Mouse (Mus musculus) embryonic facial prominence, embryonic 14.5 days (tissue): Measurements from ENCODE around the gene Cbfb. TPM values are rescaled to one million over a fixed set of nuclear protein-coding genes. Genes with fewer than 3 reads are reported as not detected.

Source experiments
- ATAC-seq: fragments of 200-750 bp; cut with Nextera tagmentation; 2 replicates; pipeline ENCODE4 v1.8.0; 2017; ENCODE audit warnings: low read depth, moderate number of reproducible peaks, moderate TSS enrichment
- DNase-seq: peaks from one replicate; pipeline ENCODE4 v3.0.0-alpha.2; 2015; ENCODE audit warnings: low spot score
- H3K27ac ChIP-seq: fragments of 300-500 bp; sonication (generic); replicated peaks from 2 replicates; pipeline ENCODE4 v1.5.1; 2014; ENCODE audit warnings: low read depth, mild to moderate bottlenecking, low read length, moderate library complexity
- H3K27me3 ChIP-seq: fragments of 300-500 bp; sonication (generic); replicated peaks from 2 replicates; pipeline ENCODE4 v1.6.1; 2014; ENCODE audit warnings: low read length; ENCODE audit not compliant: control insufficient read depth, insufficient read depth
- H3K36me3 ChIP-seq: fragments of 300-500 bp; sonication (generic); 2 replicates; pipeline ENCODE4 v1.6.1; 2014; ENCODE audit warnings: low read length, mixed read lengths; ENCODE audit not compliant: control insufficient read depth, insufficient read depth
- H3K4me1 ChIP-seq: fragments of 300-500 bp; sonication (generic); 2 replicates; pipeline ENCODE4 v1.6.1; 2014; ENCODE audit warnings: antibody characterized with exemption, low read length; ENCODE audit not compliant: control insufficient read depth, insufficient read depth
- H3K4me2 ChIP-seq: fragments of 300-500 bp; sonication (generic); 2 replicates; pipeline ENCODE4 v1.6.1; 2014; ENCODE audit warnings: low read depth, mild to moderate bottlenecking, low read length, moderate library complexity, mixed read lengths
- H3K4me3 ChIP-seq: fragments of 300-500 bp; sonication (generic); 2 replicates; pipeline ENCODE4 v1.5.1; 2014; ENCODE audit warnings: low read depth, mild to moderate bottlenecking, low read length
- H3K9ac ChIP-seq: fragments of 300-500 bp; sonication (generic); 2 replicates; pipeline ENCODE4 v1.6.1; 2014; ENCODE audit warnings: low read depth, mild to moderate bottlenecking, low read length, moderate library complexity, mixed read lengths
- H3K9me3 ChIP-seq: fragments of 300-500 bp; sonication (generic); 2 replicates; pipeline ENCODE4 v1.6.1; 2016; ENCODE audit warnings: low read length; ENCODE audit not compliant: control insufficient read depth
- WGBS: fragments of 180-500 bp; shearing (Covaris S2); extraction: QIAGEN DNeasy Blood & Tissue Kit; methylation state at CpG from one replicate; pipeline ENCODE4 v1.1.7; 2014; 5-methylcytosine and 5-hydroxymethylcytosine counted together
- polyA plus RNA-seq: library from polyadenylated mRNA; unstranded; fragments of >200 nt; fragmentation: Nextera tagmentation; extraction: Ambion mirVana; gene quantifications from 2 replicates; pipeline ENCODE4 v1.2.1, GENCODE M21; 2014

The Cbfb gene
- polyA plus RNA-seq, 1 experiment from 2014 or later: 104 TPM

DNA sequence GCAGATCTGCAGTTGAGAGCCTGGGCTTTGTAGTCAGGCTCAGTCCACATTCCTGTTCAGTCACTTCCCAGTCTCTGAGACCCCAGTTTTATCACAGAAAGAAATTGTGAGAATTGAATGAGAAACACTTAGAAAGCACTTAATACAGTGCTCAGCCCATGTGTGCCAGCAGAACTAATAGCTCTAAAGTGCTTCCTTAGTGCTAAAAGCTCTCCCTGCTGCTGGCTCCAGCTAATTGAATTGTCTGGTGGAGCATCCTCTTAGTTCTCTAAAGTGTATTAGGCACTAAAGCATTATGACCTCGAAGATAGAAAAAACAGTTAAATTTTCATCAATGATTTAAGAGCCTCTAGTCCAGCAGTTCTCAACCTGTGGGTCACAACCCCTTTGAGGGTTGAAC lies 35.3 kb downstream of the Cbfb start:
- Histone ChIP-seq H3K4me1 (no peaks in the 10 kb centered on the region), H3K27me3 (no peaks in the 10 kb centered on the region), H3K4me2 (no peak overlapping the region), H3K4me3 (no peak overlapping the region), H3K9ac (no peak overlapping the region), H3K27ac (no peak overlapping the region), H3K36me3 (peaks cover 51% of the 10 kb centered on the region), H3K9me3 (no peaks in the 10 kb centered on the region)
- ATAC-seq (no peak; the same call in 1 of the 2 replicates), DNase-seq (no peak)
- 89% methylated on average over 1 of the region's 1 CpGs for WGBS

DNA sequence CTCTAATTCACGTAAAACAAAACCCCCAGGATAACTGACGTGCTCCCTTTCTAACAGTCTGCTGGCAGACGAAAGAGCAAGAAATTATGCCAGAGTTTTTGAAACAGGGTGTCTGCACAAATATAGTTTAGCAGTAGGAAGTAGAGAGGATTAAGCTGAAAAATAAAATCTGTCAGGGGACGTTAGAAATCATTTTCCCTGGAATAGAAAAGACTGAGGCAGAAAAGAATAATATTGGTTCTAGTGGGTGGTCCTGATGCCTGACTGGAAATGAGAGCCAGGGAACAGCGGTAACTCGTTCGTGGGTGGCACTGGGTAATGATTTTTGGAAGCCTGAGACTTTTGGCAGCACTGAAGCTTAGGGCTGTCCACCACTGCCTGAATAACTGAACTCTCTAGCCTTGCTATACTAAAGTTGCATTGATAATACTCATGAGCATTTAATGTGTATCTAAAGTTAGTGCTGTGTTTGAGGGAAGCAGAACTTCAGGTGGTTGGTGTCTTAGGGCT lies 36.3 kb downstream of the Cbfb start:
- ATAC-seq: no peak
- Histone ChIP-seq H3K4me3 (no peak overlapping the region), H3K4me2 (no peak overlapping the region), H3K27me3 (no peaks in the 10 kb centered on the region), H3K9ac (no peak overlapping the region), H3K36me3 (peaks cover 46% of the 10 kb centered on the region), H3K27ac (no peak overlapping the region), H3K4me1 (no peaks in the 10 kb centered on the region), H3K9me3 (no peaks in the 10 kb centered on the region)
- WGBS: 60% methylated on average over 7 of the region's 7 CpGs
- peak; percentile 29 for DNase-seq

DNA sequence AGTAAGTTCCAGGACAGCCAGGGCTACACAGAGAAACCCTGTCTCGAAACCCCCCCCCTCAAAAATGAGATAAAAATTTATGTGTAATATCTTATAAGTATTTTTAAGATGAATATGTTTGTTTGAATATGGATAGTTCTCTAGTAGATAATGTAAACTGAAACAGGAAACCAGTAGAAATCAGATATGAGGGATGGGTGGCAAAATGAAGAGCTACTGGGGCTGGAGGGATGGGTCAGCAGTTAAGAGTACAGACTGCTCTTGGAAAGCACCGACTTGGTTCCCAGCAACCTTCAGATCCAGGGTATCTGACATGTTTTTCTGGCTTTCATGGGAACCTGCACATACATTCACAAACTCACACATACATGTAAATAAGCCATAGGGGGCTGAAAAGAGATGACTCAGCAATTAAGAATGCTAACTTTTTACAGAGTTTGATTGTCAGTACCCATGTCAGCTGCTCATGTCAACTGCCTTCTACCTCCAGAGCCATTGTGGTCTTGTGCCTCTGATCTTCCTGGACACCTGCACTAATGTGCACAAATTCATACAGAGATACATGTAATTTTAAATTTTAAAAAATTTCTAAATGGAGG lies 37.3 kb downstream of the Cbfb start:
- H3K27me3 ChIP-seq: no peaks in the 10 kb centered on the region
- H3K9ac ChIP-seq: no peak overlapping the region
- no peak overlapping the region for H3K4me3 ChIP-seq
- ATAC-seq (no peak), DNase-seq (no peak)
- H3K27ac ChIP-seq: no peak overlapping the region
- no peaks in the 10 kb centered on the region for H3K4me1 ChIP-seq
- no peak overlapping the region for H3K4me2 ChIP-seq
- 94% methylated on average over 2 of the region's 2 CpGs for WGBS
- no peaks in the 10 kb centered on the region for H3K9me3 ChIP-seq
- H3K36me3 ChIP-seq: peaks cover 40% of the 10 kb centered on the region

DNA sequence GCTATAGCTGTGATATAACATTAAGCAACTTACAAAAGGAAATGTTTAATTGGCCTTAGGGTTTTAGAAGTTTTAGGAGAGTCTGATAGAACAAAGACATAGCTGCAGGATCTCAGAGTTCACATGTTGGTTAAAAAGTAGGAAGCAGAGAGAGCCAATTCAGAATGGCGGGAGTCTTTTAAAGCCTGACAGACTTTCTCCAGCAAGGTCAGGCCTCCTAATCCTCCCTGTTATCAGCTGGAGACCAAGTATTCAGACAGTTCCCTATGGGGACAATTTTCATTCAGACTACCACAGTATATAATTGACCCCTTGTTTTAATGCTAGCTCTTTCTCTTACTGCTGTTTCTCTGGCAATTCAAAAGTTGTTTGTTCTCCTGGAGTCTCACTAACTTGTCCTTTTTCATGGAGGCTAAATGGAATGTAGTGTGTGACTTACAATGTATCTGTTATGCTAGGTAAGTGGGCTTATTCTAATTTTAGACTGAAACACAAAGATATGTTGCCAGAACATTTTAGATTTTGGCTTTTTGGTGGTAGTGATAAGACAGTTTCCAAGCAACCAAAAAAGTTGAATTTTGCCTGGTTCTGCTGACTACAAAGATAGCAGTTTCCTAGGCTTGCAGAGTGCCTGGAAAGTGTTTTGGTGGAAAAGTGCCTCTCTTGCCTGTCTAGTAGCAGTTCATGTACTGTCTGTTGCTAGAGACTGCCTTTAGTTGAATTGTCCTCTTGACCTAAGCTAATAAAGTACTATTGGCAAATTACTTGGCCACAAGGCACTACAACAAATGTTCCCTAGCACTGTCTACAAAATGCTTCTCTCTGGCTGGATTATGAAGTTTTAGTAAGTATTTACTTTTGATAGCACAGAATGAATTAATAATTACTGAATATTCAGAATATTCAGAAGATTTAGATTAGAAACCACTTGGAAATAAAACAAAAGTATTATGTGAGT lies 39.0 kb downstream of the Cbfb start:
- H3K36me3 ChIP-seq: peaks cover 39% of the 10 kb centered on the region
- no peak overlapping the region for H3K27ac ChIP-seq
- no peaks in the 10 kb centered on the region for H3K9me3 ChIP-seq
- H3K4me2 ChIP-seq: no peak overlapping the region
- no peak overlapping the region for H3K9ac ChIP-seq
- no peak for DNase-seq
- no peak overlapping the region for H3K4me3 ChIP-seq
- H3K4me1 ChIP-seq: no peaks in the 10 kb centered on the region
- WGBS: 69% methylated on average over 1 of the region's 1 CpGs
- no peaks in the 10 kb centered on the region for H3K27me3 ChIP-seq
- ATAC-seq: no peak

DNA sequence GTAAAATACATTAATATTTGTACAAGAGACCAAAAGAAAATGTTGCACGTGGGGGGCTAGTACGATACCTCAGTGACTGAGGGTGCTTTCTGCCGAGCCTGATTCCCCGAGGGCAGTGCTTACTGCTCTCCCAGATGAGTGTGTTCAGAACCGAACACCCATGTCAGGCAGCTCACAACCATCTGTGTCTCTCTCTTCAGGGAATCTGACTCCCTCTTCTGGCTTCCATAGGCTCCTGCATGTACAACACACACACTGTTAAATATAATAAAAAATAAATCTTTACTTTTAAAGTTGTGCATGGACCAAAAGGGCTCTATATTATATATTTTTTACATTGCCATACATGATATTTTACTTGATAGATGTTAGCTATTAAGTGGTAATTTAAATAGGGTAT lies 43.6 kb downstream of the Cbfb start:
- no peak for DNase-seq
- H3K36me3 ChIP-seq: peaks cover 49% of the 10 kb centered on the region
- H3K4me1 ChIP-seq: no peaks in the 10 kb centered on the region
- no peaks in the 10 kb centered on the region for H3K27me3 ChIP-seq
- H3K9me3 ChIP-seq: no peaks in the 10 kb centered on the region
- no peak for ATAC-seq
- H3K4me3 ChIP-seq: no peak overlapping the region
- H3K9ac ChIP-seq: no peak overlapping the region
- no peak overlapping the region for H3K4me2 ChIP-seq
- H3K27ac ChIP-seq: no peak overlapping the region
- WGBS: 88% methylated on average over 5 of the region's 5 CpGs

DNA sequence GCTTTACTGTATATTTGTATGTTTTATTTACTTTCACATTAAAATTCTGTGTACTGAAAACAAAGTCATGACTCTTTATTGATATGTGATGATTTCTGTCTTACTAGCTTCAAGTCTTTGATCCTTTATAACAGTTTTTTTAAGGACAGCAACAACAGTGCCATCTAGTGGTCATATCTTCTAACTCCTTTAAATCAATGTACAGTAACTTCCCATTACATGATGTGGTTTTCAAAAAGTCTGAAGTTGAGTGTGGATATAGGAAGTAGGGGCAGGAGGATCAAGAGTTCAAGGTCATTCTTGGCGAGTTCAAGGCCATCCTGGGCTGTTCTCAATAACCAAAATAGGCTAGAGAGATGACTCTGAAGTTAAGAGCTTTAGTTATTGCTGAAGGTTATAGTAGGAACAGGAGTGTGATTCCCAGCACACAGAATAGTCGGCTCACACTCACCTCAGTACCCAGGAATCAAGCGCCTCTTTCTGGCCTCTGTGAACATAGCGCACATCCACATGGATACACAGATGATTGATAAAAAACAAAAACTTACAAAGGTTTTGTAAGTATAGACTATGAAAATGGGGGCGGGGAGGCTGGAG lies 47.5 kb downstream of the Cbfb start:
- Histone ChIP-seq H3K36me3 (peaks cover 40% of the 10 kb centered on the region), H3K9me3 (no peaks in the 10 kb centered on the region), H3K4me1 (no peaks in the 10 kb centered on the region), H3K9ac (no peak overlapping the region), H3K27ac (no peak overlapping the region), H3K4me2 (no peak overlapping the region), H3K4me3 (no peak overlapping the region), H3K27me3 (no peaks in the 10 kb centered on the region)
- no peak for ATAC-seq
- peak; percentile 85 for DNase-seq
- WGBS: 82% methylated on average over 5 of the region's 5 CpGs

DNA sequence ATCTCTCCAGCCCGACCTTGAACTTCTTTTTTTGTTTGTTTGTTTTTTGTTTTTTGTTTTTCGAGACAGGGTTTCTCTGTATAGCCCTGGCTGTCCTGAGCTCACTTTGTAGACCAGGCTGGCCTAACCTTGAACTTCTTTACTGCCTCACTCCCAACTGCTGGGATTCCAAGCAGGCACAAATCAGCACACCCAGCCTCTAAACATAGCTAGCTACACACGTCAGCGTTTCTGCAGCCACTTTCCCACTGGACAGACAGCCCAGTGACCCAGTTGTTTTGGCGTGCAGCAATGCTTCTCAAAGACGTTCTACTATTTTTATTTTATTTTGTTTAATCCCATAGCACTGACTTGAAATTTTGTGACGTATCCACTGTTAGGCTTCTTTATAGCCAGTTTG lies 53.4 kb downstream of the Cbfb start:
- Histone ChIP-seq H3K9me3 (no peaks in the 10 kb centered on the region), H3K27ac (peak overlapping the region; percentile 86), H3K27me3 (no peaks in the 10 kb centered on the region), H3K36me3 (no peaks in the 10 kb centered on the region), H3K9ac (peak overlapping the region; percentile 85), H3K4me2 (peak overlapping the region; percentile 61; the same call in 1 of the 2 replicates), H3K4me1 (peaks cover 11% of the 10 kb centered on the region), H3K4me3 (peak overlapping the region; percentile 85; the same call in 1 of the 2 replicates)
- 82% methylated on average over 7 of the region's 7 CpGs for WGBS
- no peak for DNase-seq
- ATAC-seq: no peak

DNA sequence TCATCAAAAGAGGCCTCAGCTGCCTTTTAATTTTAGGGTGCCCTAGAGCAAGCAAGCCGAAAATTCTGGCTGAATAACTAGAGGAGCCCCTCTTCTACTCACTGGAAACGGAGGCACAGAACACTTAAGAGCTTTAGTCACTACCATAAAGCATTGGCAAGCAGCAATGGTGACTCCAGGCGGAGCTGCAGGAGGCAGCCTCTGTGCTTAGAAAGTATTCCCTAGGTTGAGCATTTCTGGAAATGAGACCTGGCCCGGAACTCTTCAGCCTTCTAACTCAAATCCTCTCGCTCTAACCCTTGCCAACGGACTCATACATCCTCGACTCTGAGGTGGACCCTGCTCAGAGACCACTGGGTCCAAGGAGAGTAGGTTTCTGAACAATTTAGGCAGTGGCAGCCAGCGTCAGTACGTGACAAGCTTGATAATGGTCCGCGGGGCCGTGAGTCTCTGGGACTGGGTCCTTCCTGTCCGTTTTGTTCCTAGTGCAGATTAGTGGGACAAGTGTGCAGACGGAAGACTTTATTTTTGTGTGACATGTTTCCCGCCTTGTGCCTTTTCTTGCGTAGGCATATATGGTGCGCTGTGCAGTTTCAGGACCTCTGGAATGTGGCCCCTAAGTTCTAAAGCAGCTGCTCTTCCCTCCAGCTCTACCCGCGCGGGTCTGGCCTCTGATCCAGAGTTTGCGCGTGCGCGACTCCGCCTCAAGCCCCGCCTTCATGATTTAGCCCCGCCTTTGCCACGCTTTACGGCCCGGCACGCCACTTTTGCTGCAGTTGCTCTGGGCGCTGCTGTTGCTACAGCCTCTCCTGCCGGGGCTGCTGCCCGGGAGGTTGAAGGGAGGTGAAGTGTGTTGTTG lies 54.2 kb downstream of the Cbfb start, which contains the start of gene D230025D16Rik:
Gene D230025D16Rik (plus strand): TSS at position 733 of the 859 bp plus-strand sequence.
- 2% methylated on average over 34 of the region's 34 CpGs for WGBS
- Histone ChIP-seq H3K4me3 (peak within 1 kb of the TSS; percentile 85), H3K27me3 (no peaks in the 10 kb centered on the region), H3K4me2 (peak within 1 kb of the TSS; percentile 61), H3K9ac (peak within 1 kb of the TSS; percentile 85), H3K27ac (peak within 1 kb of the TSS; percentile 86), H3K4me1 (peaks cover 11% of the 10 kb centered on the region), H3K36me3 (no peaks in the 10 kb centered on the region), H3K9me3 (no peaks in the 10 kb centered on the region)
- ATAC-seq (peak; percentile 94), DNase-seq (peak; percentile 97)
